Mouse (Mus musculus) frontal cortex, postnatal 25 days (tissue): ENCODE measurements around the gene Dnajc11.

Experiments used
- DNase-seq, 2 experiments: peaks; one replicate each; pipeline ENCODE4 v3.0.0; 2022; ENCODE audit warnings: low spot score in 2 of 2

The Dnajc11 gene

DNA sequence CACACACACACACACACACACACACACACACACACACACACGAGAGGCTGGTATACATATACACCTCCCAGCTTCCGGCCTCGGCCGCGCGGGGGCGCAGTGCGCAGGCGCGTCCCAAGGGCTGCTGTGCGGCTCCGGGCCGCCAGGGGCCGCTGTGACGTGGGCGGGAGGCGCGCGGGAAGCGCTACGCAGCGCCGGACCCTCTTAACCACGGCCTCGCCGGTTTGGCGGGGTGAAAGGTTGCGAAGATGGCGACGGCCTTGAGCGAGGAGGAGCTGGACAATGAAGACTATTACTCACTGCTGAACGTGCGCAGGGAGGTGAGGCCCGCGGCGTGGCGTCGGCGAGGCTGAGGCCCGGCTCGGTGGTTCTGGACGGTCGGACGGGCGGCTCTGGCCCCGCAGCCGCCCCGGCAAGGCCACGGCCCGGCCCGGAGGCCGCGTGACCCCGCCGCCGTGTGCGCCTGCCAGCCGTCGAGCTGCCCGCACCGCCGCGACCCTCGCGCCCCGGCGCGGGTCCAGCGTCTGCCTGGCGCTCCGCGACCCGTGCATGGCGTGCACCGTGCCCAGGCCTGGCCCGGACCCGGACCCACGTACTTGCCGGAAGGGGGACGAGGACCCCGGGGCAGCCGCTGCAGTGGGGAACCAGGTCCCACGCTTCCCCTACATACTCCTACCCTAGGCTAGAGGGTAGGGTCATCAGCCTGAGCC lies at the start of gene Dnajc11:
Dnajc11 (plus strand) TSS at position 187 of the 710 bp plus-strand sequence.
- DNase-seq: peak; percentile 85

DNA sequence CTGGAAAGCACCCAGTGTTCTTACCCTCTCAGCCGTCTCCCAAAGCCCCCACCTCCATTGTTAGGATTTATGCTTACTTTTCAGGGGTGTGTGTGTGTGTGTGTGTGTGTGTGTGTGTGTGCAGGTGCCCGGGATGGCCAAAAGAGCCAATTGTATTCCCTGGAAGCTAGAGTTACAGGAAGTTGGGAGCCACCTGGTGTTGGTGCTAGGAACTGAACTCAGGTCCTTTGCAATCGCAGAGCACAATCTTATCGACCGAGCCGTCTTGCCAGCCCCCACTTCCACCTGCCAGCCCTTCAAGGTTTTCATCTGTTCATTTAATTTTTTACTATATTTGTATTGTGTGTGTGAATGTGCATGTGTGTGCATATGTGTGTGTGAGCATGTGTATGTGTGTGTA lies 40.2 kb upstream of the Dnajc11 start:
- no peak for DNase-seq

DNA sequence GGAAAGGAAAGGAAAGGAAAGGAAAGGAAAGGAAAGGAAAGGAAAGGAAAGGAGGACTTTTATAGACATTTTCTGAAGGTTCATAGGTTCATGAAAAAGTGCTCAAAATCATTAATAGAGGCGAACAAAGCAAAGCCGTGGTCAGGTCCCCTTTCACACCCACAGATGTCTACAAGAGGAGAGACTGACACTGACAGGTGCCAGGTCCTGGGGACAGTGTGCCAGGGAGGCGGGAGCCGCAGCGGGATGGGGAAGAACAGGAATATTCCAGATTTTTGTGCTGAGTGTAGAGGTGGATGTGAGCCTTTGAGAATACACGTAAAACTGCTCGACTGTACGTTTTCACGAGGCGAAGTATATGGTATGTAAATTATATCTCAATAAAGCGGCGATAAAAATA lies 38.6 kb upstream of the Dnajc11 start:
- no peak for DNase-seq

DNA sequence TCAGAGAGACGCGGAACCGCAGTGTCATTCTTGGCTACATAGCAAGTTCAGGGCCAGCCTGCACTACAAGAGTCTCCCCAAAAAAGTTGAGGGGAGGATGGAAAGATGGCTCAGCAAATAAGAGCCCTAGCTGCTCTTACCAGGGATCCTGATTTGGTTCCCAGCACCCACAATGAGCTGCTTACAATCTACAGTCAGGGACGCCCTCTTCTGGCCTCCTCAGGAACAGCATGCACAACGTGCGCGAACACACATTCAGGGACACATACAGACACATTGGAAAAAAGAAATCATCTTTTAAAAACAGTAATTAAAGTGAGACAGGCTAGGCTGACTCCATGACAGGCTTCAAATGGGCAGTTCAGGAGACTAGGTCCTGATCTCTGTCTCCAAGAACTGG lies 37.9 kb upstream of the Dnajc11 start:
- no peak for DNase-seq

DNA sequence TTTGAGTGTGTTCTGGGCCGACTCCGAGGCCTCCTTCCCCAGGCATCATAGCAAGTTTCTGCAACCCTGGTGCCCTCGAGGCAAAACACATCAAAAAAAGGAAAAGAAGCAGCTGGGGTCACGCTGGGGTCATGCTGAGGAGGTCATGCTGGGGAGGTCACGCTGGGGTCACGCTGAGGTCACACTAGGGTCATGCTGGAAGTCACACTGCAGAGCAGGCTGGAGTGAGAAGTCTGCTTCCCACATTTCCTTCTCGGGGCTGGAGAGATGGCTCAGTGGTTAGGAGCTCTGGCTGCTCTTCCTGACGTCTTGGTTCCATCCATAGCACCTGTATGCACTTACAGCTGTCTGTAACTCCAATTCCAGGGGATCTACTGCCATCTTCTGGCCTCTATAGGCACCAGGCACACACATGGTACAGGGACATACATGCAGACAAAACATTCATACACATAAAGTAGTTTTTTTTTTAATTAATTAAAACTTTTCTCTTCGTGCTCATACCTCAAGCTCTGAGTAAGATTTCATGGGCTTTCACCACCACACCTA lies 36.3 kb upstream of the Dnajc11 start:
- DNase-seq: no peak

DNA sequence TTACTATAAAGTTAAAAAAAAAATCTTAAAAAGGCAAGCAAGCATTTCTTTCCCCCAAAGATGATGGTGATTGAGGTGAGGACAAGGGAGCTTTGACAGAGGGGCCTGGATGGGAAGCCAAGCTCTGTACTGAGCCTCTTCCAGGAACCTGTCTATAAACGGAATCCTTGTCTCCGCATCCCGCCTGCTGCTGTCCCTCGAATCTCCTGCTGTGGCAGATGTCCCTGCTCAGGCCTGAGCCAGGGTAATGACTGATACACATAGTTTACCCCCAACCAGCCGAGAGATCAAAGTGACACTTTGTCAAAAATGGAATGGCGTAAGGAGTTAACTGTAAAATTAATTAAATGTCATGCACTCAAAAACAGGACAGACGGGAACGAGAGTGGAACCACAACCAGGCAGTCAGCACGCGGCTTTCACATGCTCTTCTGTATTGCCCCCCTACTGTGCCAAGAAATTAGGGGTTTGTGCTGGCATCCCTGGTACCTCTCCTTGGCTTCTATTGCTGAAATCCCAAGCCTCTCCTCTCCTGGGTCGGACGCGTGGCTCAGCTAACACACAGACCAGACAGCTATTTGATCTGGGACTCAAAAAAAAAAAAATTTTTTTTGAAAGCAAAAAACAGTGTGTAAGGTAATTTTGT lies 34.8 kb upstream of the Dnajc11 start:
- DNase-seq: no peak

DNA sequence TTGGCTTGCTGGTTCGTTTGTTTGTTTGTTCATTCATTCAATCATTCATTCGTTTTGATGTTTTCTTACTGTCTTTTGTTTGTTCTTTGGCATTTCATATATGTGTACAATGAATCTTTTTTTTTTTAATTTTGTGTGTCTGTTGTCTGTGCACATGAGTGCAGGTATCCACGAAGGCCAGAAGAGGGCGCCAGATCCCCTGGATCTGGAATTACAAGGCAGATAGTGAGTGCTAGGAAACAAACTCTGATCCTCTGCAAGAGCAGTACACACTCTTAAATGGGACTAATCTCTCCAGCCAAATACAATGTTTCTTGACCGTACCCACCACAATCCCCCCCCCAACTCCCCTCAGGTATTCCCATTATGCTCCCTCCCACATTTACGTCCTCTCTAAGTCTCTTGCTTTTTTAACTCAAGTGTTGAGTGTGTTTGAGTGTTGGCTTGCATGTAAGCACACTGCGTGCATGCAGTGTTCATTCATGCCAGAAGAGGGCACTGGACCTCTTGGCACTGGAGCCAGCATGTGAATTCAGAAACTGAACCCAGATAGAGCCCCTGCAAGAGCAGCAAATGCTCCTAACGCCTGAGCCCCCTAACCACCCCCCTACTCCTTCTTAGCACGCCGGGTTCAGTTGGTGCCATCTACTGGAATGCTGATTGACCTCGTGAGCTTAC lies 33.6 kb upstream of the Dnajc11 start:
- no peak for DNase-seq

DNA sequence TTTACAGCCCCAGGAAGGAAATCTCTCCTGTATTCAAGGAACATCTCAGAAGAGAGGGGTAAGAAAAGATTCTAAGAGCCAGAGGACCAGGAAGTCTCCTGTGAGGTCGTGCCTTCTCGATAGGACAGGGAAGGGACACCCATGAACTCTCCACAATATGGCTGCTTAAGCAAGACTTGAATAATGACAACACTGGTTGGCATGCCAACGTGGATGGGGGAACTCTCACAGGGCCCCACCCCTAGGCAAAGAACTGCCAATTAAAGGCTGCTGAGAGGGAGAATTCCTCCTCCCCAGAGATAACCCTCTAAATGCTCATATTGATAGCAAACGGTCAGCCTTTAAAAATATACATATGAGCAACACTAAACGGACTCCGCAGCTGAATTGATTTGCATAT lies 32.8 kb upstream of the Dnajc11 start:
- DNase-seq: no peak

DNA sequence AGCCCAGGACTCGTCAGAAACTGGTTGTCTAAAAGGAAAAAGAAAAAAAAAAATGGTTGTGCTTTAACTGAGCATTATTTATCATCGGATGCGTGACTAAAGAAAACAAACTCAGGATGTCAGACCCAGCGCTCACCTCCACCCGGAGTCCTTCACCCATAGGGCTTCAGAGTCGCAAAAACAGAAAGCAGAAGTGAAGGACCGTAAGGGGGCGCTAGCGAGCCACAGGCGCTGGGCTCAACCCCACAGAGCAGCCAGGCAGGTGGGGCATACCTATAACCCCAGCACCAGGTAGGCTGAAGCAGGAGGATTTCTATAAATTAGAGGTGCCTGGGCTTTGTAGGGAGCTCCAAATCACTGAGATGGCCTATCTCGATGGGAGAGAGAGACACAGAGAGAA lies 32.1 kb upstream of the Dnajc11 start:
- no peak for DNase-seq

DNA sequence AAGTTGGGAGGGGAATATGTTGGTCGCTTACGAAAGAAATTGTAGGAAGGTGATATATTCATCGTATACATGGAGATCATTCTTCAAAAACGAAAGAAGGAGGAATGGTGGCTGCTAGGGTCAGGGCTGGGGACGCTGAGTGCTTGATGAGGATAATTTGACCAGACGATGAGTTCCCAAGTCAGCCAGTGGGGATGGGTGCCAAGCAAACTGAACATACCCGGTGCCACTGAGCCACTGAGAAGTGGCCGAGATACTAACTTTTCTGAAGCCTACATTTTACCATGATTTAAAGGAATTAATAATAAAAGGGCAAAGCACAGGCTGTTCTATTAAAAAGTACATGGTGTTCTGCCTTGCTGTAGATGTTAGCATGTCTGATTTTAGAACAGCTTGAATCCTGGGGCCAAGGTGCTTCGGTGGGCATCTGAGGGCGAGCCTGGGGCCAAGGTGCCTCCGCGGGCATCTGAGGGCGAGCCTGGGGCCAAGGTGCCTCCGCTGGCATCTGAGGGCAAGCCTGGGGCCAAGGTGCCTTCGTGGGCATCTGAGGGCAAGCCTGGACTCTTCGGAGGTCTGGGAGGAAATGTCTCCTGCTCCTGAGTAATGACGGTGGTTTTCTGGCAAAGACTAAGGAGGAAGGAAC lies 31.3 kb upstream of the Dnajc11 start:
- no peak for DNase-seq

DNA sequence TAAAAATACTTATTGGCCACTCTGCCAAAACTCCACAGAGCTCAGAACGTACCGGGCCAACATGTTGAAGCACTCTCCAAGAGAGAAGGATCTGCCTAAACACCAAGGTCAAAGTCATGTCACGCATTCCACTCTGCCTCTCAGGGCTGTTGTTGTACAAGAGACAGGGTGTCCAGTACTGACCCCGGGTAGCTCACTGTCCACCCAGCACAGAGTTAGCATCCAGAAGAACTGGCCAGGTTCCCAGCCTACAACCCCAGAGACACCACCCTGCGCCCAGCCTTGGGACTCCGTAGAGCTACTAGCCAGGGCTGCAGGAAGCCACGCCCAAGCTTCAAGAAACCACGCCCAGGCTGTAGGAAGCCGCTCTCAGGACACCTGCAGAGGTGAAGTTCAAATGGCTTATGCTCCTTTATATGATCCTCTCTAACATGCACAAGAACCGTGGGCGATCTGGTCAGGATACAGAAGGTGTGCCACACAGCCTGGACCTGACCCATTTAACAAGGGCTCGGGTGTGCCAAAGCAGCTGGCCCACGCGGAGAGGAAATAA lies 30.7 kb upstream of the Dnajc11 start:
- DNase-seq: no peak

DNA sequence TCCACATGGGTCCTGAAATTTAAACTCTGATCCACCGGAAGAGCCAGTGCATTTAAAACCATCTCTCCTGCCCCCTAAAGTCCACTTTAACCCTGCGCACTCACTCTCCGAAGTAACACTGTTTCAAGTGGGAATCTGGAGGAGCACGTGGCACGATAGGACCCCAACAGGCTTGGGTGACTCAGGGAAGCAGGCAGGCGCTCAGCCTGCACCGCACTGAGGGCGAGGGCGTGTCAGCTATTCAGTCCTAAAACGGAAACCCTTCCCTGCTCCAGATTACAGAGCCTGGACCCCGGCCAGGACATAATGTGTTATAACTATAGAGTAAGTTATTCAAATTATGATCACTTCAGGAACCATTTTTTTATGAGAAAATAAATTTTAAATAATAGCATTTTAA lies 29.4 kb upstream of the Dnajc11 start:
- DNase-seq: no peak

DNA sequence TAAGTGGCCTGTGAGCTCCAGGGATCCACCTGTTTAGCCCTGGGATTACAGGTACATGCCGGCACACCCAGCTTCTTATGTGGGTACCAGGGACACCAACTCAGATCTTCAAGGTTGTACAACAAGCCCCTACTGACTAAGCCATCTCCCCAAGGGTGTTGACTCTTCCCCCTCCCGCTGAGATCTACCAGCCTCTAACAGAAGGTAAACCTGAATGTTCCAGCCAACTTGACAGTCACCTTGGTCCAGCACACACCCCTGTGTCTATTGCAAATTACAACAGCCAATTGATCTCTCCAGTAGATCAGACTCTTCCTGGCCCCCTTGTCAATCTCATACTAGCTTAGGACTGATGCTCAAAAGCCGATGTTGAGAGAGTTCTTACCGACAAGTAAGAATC lies 27.9 kb upstream of the Dnajc11 start:
- no peak for DNase-seq

DNA sequence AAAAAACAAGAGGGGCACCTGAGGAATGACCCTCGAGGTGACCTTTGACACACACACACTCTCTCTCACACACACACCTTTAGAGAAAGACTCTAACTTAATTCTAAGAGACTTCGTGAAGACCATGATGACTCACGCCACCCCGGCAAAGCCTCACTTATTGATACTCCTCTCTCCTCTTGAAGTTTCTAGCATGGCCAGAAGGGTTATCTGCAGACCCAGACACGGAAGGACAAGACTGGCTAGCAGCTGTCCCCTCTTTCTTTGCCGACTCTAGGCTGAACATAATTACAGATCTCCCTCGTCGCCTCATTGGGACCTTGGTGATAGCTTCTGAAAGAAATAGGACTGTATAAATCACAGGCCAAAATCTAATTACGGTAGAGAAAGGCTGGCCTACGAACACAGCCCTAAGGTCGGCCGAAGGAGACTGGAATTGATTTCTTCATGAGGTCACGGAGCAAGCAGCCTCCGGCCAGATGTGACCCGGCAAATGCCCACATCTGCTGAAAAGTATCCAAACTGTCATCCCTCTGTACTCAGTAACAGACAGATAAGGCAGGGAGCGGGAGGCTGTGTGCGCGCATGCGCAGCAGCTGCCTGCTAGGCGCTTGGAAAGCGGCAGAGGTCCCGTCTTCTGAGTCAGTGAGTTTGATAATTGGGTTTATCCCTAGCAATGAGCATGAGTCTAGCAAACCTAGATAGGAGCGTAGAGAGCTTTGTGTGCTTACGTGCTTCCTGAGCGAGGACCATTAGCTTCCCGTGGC lies 25.7 kb upstream of the Dnajc11 start:
- DNase-seq: no peak

DNA sequence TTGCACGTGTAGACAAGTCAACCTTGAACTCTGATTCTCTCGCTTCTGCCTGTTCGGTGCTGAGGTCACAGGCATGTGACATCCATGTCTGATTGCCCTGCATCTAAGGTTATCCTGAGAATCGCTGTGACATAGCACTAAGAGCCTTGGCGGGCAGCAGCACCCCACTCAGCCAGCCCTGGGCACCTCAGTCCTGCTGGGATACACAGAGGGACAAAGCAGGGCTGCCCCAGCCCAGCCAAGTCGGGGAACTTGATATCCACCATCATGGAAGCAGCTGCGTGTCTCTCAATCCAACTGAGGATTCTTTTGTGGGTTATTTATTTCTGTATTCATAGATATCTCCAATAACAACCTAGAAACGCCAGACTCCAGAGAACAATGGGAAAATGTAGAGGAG lies 24.7 kb upstream of the Dnajc11 start:
- DNase-seq: no peak

DNA sequence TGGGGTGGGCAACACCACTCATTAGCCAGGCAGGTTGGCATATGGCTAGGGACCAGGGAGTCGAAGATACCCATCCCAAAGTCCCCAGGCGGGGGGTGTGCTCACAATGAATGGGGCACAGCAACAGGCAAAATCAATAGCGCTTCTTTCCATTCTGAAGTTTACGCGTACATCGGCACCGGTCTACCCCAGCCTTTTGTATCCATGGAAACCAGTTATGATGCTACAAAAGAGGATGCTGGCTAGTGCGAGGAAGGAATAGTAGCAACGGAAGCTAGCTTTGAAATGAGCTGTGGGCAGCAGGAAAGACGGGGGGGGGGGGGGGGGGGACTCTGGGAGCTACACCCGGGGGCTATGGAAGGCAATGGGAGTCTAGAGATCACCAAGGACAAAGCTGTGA lies 17.2 kb upstream of the Dnajc11 start:
- no peak for DNase-seq

DNA sequence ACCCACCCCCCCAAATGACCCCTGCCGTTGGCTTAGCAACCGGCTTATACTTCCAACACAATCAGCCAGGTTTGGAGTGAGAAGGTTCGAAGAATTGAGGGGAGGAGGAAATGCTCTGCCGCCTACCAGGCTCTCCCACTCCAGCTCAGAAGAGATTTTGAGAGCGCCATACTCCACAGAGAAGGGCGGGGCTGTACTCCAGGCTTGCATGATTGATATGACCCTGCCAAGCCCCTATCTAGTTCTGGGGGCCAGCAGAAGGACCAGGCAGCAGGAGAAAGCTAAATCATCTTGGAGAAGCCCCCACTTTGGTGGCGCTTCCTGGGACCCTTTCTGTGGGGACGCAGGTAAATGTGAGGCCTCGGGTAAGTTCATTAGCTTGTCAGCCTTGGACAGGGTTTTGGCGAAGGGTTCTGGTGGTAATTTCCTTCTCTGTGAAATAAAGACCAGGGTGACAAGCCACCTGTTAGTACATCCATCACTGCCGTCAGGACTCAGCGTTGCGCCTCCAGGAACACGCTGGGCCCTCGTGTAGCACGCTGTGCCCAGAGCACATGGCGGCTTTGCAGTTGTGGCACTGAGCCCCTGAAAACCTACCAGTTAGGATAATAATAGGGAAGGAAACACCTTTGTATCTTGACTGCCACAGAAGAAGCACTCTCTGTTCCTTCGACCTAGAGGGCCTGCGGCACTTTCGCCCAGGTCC lies 14.2 kb upstream of the Dnajc11 start:
- DNase-seq: no peak

DNA sequence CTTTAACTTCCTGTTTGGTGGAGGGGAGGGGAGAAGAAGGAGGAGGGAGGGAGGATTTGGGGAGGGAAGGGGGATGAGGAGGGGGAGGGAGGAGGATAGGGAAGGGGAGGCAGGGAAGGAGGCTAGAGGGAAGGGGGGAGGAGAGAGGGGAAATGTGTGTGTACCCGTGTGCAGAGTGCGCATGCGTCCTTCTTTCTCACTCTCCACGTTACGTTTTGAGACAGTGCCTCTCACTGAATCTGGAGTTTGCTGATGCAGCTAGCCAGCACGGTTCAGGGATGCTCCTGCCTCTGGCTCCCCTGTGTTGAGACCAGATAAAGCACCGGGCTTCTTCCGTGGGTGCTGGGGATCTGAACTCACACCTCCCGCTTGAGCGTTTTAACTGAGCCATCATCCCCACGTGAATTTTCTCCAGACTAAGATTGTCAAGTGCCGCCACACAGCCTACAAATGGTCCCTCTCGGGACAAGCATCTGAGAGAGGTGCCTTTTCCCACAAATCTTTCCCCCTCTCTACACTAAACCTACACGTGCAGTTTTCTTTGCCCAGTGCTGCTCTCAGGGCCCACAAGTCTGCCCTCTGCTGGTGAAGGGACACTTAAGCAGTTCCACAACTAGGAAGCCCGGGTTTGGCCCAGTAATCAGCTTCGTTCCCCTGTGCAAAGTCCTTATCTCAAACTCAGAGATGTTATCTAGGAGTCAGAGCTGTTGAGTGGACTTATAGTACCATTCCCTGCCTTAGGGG lies 13.4 kb upstream of the Dnajc11 start:
- peak in 1 of 2 experiments; percentile 33 for DNase-seq

DNA sequence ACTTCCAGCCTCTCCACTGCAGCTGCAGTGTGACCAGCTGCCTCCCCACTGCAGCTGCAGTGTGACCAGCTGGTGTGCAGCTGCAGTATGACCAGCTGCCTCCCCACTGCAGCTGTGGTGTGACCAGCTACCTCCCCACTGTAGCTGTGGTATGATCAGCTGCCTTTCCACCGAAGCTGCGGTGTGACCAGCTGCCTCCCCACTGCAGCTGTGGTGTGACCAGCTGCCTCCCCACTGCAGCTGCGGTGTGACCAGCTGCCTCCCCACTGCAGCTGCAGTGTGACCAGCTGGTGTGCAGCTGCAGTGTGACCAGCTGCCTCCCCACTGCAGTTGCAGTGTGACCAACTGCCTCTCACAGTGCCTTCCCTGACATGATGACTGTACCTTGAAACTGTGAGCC lies 11.4 kb upstream of the Dnajc11 start:
- no peak for DNase-seq
